Mouse (Mus musculus): Measurements from ENCODE around the gene Bms1.

DNA sequence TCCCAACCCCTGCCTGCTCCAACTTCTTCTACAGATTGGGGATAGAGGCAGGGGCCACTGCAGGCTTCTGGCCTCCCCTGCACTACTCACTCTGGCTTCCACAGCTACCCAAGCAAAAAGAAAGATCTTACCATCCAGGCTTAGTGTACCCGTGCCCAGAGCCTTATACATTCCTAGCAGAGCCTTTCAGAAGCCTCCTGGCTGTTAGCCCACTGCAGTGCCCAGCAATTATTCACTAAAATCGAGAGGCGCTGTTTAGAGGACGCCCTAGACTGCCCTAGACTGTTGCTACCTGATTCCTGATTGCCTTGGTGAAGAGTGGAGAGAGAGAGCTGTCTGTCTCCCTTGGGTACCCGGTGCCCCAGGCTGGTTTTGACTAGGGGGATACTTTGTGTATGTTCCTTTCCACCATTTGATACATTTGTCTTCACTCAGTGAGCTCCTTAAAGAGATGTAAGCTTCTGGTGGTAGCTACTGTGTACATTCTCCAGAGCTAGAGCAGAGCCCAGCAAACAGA, 83.3 kb downstream of the Bms1 start:
- no peak for TF ChIP-seq CTCF (IDR thresholded peaks at IDR 0.05; ENCODE audit: low read depth, low read length)
- TF ChIP-seq POLR2A (IDR thresholded peaks at IDR 0.05; ENCODE audit: borderline replicate concordance, low read depth, low read length), result no peak

All from bone marrow macrophage, adult 2 months (primary cell).